Mouse (Mus musculus) Patski (cell line): ENCODE results near the gene Card10. TPM values are rescaled to one million over a fixed set of nuclear protein-coding genes. Genes with fewer than 3 reads are reported as not detected.

Experiments
- ATAC-seq: fragments of 100-300 bp; one replicate; pipeline ENCODE4 v1.8.0; 2021
- CTCF ChIA-PET: fragments of 350-600 bp; sonication (Branson Sonifier 250); formaldehyde crosslinking; loops from one replicate; lab custom pipeline; 2022; ENCODE audit warnings: inconsistent platforms; lab: Charles Lee
- POLR2A ChIA-PET: fragments of 350-600 bp; sonication (Branson Sonifier 250); formaldehyde crosslinking; loops from one replicate; lab custom pipeline; 2022; ENCODE audit warnings: antibody characterized with exemption, inconsistent platforms; lab: Charles Lee
- DNase-seq: peaks from one replicate; pipeline ENCODE4 v3.0.0-alpha.2; 2011; ENCODE audit warnings: low read depth, low spot score
- H3K27me3 ChIP-seq: fragments of 371-371 bp; one replicate; pipeline ENCODE4 v1.5.1; 2021
- CTCF ChIP-seq: fragments of 100-300 bp; IDR thresholded peaks from one replicate; pipeline ENCODE4 v1.5.1; 2021
- in situ Hi-C: fragments of 300-500 bp; cut with MboI; formaldehyde crosslinking; loops from 3 replicates; pipeline ENCODE4 v1.11.1; 2018; ENCODE audit warnings: low pct_unique_long_range_greater_than_20kb, mixed read lengths
- polyA plus RNA-seq: library from polyadenylated mRNA; unstranded; gene quantifications from one replicate; pipeline ENCODE4 v1.2.3, GENCODE M21; 2021

Gene Card10
- polyA plus RNA-seq, 1 experiment from 2014 or later, result 22.6 TPM

DNA sequence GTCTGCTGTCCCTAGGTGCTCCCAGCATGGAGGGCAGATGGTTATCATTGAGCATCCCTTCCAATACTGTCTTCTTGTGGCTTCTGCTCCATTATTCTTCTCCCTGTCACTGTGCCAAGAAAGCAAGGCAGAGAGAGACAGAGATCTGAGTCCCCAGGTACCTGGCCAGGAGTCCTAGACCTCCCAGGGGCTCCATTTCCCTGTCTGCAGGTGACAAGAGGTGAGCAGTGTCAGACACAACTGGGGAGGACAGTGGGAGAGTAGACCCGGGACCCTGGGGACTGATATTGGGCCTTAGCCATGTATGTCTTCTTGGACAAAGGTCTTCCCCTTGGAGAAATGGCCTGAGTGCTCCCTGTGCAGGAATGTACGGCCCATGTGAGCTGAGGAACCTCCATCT, 2.5 kb upstream of the Card10 start:
- no peak for DNase-seq
- in situ Hi-C loops, result no loop called here
- no peak for TF ChIP-seq CTCF
- no peak for ATAC-seq
- ChIA-PET CTCF (interaction anchor here (1.4 kb wide), 1 partner anchor 9 kb away, joined by 3 read pairs; no protein-coding TSS in a partner anchor), POLR2A (interaction anchor here (1.4 kb wide), 1 partner anchor 8 kb away, joined by 4 read pairs; no protein-coding TSS in a partner anchor)
- H3K27me3 ChIP-seq, result no peaks in the 10 kb centered on the region

DNA sequence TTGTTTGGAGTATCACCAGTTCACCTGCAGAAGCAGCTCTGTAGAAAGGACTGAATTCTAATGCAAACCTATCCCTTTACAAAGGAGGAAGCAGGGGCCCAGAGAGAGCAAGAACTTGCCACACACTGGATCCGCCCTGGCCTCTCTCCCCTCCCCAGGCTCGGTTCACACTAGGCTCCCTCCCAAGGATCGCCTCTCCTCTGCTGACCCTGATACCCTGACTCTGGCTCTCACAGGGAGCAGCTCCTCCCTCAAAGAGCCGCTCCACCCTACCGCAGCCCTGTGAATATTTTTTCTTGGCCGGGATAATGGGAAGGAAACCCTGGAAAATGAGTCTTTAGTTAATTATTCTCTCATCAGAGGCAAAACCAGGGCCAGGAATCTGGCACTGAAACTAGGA, 1.5 kb upstream of the Card10 start:
- POLR2A ChIA-PET, result interaction anchor here (0.6 kb wide), 2 partner anchors 62 to 248 kb away, joined by 3 to 5 read pairs; no protein-coding TSS in a partner anchor
- ATAC-seq, result no peak
- no peak for TF ChIP-seq CTCF
- CTCF ChIA-PET, result no interaction called here
- no peaks in the 10 kb centered on the region for H3K27me3 ChIP-seq
- no peak for DNase-seq
- in situ Hi-C loops, result no loop called here

DNA sequence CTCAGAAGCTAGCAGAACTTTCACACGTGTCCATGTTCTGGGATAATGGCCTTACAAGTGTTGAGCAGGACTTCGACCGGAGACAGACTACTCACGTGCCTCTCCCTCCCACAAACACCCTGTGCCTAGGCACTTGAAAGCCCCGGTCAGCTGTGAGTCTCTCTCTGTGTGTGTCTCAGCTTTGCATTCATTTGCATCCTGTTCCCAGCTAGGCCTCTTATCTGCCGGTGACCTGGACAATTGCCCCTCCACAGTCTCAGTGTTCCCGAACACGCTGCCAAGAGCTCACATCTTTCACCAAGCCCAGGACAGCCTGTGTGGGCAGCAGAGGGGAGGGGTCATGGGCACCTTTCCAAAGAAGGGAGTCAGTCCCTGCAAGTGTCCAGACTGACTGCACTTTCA, 658 bp upstream of the Card10 start:
- peaks cover 3% of the 10 kb centered on the region for H3K27me3 ChIP-seq
- DNase-seq (no peak), ATAC-seq (no peak)
- CTCF ChIA-PET, result no interaction called here
- in situ Hi-C loops, result no loop called here
- POLR2A ChIA-PET, result no interaction called here
- TF ChIP-seq CTCF, result no peak

DNA sequence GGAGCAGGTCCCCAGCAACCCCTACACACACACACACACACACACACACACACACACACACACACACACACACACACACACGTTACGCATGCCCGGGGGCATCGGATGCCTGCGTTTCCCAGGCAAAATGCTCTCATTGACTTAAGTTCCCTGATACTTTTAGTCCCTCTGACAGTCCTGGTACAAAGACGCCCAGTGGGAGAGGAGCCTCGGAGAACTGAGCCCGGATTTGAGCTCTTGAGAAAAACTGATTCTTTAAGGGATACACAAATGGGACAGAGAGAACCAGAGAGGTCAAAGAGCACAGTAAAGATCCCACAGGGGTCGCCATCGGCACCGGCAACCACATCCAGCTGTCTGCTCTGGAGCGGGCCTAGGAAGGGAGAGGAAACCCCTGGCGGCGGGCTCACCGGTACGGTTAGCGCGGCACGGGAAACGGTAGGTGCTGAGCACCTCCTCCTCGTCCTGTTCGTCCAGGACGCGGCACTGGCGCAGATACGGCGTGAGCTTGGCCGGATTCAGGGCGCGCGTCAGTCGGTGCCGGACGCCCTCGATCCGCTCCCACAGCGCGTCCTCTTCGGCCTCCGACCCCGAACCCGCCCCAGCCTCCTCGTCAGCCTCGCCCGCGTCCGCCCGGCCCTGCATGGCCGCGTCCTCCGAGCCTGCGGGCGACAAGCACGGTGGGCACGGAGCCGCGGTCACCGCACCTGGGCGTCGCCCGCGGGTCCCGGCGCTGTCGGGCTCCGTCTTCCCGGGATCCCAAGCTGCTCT, 686 bp downstream of the Card10 start:
- no peak for DNase-seq
- ChIA-PET CTCF (no interaction called here), POLR2A (interaction anchor here (1.1 to 1.5 kb wide), 2 partner anchors 33 to 43 kb away, joined by 3 read pairs; no protein-coding TSS in a partner anchor)

DNA sequence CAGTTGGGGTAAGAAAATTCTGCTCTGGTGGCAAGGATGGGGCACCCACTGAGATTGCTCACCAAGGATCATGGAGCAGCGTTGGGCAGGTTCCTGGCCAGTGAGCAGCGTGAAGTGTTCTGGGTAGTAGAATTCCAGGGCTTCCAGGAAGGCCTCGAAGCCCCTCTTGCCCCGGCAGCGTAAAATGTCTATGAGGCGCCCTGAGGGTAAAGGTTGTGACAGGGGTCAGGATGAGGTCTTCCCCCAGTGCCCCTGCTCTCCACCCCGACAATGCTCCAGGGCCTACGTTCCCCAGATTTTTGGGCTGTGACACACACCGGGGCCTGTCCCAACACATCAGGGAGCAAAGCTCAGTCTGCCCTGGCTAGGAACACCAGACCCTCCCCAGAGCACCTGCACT, 1.3 kb downstream of the Card10 start:
- ChIA-PET CTCF (no interaction called here), POLR2A (interaction anchor here (1.5 kb wide), 1 partner anchor 43 kb away, joined by 3 read pairs; no protein-coding TSS in a partner anchor)
- no peak for TF ChIP-seq CTCF
- in situ Hi-C loops, result no loop called here
- H3K27me3 ChIP-seq, result peaks cover 3% of the 10 kb centered on the region
- DNase-seq (no peak), ATAC-seq (no peak)

More for the DNA sequence above, 686 bp downstream of the Card10 start:
- peaks cover 3% of the 10 kb centered on the region for H3K27me3 ChIP-seq
- no peak for TF ChIP-seq CTCF
- ATAC-seq, result no peak
- in situ Hi-C loops, result no loop called here

DNA sequence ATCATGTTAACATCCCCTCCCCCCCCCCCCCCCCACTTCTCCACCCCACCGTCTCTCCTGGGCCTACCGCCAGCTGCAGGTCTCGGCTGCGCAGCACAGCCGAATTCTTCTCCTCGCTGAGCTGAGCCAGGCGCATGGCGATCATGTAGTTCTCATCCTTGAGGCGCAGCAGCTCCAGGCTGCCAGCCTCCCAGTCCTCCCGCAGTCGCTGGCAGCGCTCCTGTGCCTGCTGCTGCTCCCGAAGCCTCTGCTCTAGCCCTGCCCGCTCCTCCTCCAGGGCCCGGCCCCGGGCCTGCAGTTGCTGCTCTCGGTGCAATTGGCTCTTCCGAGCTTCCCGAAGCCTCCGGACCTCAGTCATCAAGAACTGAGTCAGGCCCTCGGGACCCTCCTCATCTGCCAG, 3.8 kb downstream of the Card10 start:
- H3K27me3 ChIP-seq, result peaks cover 3% of the 10 kb centered on the region
- TF ChIP-seq CTCF, result no peak
- ChIA-PET CTCF (no interaction called here), POLR2A (interaction anchor here (0.5 kb wide), 1 partner anchor 177 kb away, joined by 3 read pairs; no protein-coding TSS in a partner anchor)
- in situ Hi-C loops, result no loop called here
- DNase-seq (no peak), ATAC-seq (no peak)

DNA sequence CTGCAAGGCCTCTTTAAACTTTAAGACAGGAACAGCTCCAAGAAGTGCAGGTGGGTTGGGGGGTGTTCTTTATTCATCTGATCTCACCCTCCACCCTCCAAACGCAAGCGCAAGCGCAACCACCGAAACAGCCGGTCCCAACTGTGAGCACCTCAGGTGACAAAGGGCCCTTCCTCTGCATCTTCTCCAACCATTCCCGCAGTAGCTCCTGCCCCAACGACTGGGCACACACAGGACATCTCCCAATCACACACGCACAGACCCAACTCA, 5.8 kb downstream of the Card10 start:
- TF ChIP-seq CTCF, result no peak
- H3K27me3 ChIP-seq, result peaks cover 3% of the 10 kb centered on the region
- ChIA-PET POLR2A (interaction anchor here (1.8 kb wide), 1 partner anchor 9 kb away, joined by 4 read pairs; no protein-coding TSS in a partner anchor), CTCF (interaction anchor here (1.1 to 1.2 kb wide), 2 partner anchors 9 to 11 kb away, joined by 3 read pairs; no protein-coding TSS in a partner anchor)
- in situ Hi-C loops, result no loop called here
- DNase-seq (no peak), ATAC-seq (no peak)

DNA sequence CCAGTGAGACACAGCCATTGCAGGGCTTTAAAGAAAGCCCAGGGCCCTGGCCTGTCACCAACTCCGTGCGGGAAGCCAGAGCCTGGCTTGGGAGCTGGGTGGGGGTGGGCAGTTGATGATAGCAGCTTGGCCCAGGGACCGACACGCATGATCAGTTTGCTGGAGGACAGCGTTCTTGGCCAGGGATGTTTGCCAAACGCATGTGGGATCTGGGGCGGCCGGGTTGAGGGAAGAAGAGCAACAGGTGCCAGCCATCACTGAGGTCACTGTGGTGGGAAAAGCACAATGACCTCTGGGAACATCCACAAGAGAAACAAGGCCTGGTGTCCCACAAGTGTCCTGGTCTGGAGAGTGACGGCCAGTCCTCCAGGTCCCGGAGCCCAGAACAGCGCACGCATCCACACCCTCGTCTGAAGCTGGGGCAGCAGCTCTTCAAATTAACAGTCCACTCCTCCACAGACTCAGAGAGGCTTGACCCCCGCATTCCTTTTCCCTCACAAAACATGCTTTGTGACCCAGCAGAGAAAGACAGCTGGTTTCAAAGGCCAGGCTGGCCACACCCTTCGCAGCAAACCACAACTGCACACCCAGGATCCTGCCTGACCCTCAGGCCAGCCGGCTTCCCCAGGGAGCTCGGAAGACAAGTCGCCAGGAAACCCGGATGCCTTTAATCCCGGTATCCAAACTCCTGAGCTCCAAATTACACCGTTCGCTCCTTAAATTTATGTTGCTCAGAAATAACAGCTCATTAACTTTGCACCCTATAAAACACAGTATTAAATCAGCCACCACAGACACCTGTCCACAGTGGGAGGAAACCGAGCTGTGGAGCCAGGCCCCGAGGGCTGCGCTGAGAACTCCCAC, 6.4 kb downstream of the Card10 start:
- in situ Hi-C loops, result no loop called here
- no peak for TF ChIP-seq CTCF
- H3K27me3 ChIP-seq, result peaks cover 3% of the 10 kb centered on the region
- ChIA-PET CTCF (interaction anchor here (0.9 to 1.2 kb wide), 3 partner anchors 10 to 18 kb away, joined by 3 read pairs; no protein-coding TSS in a partner anchor), POLR2A (interaction anchor here (0.7 to 1.8 kb wide), 2 partner anchors 10 to 51 kb away, joined by 4 read pairs; no protein-coding TSS in a partner anchor)
- DNase-seq (no peak), ATAC-seq (peak; percentile 46)

DNA sequence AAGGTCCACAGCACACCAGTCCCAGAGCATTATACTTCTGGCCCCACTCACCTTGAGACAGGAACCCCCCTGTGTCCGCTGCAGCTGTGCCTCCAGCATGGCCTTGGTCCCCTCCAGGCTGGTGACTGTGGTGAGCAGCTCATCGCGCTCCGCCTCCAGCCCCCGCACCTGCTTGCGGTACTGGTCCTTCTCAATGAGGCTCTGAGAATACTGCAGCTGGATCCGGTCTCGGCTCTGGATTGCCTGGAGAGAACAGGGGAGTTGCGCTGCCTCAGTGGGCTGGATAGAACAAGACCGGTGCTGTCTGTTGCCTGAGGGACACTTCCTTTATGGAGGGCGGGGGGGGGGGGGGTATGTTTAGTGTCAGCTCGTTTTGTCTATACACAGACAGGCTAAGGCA, 11.9 kb downstream of the Card10 start:
- in situ Hi-C loops, result no loop called here
- ChIA-PET POLR2A (no interaction called here), CTCF (no interaction called here)
- TF ChIP-seq CTCF, result no peak
- DNase-seq (no peak), ATAC-seq (no peak)
- no peaks in the 10 kb centered on the region for H3K27me3 ChIP-seq

DNA sequence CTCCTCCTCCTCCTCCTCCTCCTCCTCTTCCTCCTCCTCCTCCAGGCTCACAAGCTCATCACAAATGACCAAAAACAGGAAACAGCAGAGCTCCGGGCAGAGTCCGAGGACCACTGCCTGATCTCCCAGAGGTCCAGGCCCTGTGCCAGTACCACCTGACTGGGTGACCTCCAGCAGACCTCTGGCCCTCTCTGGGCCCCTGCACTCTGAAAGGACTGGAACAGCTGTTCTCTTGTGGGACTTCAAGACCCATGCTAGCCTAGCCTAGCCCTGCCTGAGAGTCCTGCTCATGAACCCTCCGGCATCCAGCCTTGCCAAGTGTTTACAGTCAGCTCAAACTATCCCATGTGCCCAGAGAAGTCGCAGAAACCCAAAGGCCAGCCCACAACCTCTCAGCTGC, 12.4 kb downstream of the Card10 start:
- no peak for ATAC-seq
- CTCF ChIA-PET, result interaction anchor here (1.0 kb wide), 1 partner anchor 209 kb away, joined by 3 read pairs; no protein-coding TSS in a partner anchor

More for the DNA sequence above, 12.4 kb downstream of the Card10 start:
- no peaks in the 10 kb centered on the region for H3K27me3 ChIP-seq
- no peak for TF ChIP-seq CTCF
- POLR2A ChIA-PET, result interaction anchor here (0.7 kb wide), 1 partner anchor 42 kb away, joined by 3 read pairs; no protein-coding TSS in a partner anchor
- in situ Hi-C loops, result no loop called here
- no peak for DNase-seq
